In the genomic region with DNA sequence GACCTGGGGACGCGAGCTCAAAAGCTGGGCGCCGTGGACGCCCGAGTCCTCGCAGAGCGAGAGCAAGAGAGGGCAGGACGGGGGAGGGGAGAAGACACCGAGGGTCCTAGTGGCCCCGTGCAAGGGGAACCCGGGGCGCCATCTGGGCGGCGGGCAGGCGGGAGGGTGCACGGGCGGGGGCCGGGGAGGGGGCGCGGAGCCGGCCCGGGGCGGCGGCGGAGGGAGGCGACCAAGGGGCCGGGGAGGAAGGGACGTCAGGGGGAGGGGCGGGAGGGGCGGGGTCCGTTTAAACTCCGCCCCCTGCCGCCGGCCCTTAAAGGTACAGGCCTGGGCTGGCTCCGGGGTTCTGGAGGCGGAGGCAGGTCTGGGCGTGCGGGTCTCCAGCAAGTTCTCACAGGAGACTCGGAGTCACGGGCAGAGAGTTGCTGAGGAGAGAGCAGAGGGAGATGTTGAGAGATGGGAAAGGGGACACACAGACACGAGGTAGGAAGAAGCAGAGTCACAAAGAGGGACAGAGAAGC, we compare ENCODE assay signal across 8 mouse cellular contexts. TPM values are rescaled to one million over a fixed set of nuclear protein-coding genes. Genes with fewer than 3 reads are reported as not detected.
DNase-seq lines count a peak whose midpoint lies in the region; ATAC-seq and TF ChIP-seq lines count a peak whose summit lies in the region.

A gene (minus strand): TSS at position 231 of the 521 bp plus-strand sequence.

- H3K36me3 ChIP-seq in ES-Bruce4 (ENCODE audit: control insufficient read depth, insufficient read depth, low read length, poor library complexity, severe bottlenecking), result no peaks in the 10 kb centered on the region; the same call in 1 of the 2 replicates
- H3K36me3 ChIP-seq in forebrain, embryonic 14.5 days (ENCODE audit: control insufficient read depth, insufficient read depth, low read length), result peaks cover 7% of the 10 kb centered on the region; the same call in 1 of the 2 replicates

- intact Hi-C loops in heart, postnatal 10 days (cut with DNase I), result loop anchor here (2.0 kb wide), 1 partner anchor 16 kb away; no protein-coding TSS in a partner anchor

- 2% methylated on average over 32 of the region's 42 CpGs for WGBS in forebrain, embryonic 14.5 days
- 1% methylated on average over 38 of the region's 42 CpGs for WGBS in large intestine, adult 2 months
- 2% methylated on average over 23 of the region's 42 CpGs for WGBS in lung, adult 2 months

- peak; percentile 57 for TF ChIP-seq POLR2A in ES-Bruce4 (IDR thresholded peaks at IDR 0.05; ENCODE audit: insufficient read depth, low read length)
- peak; percentile 60; the same call in 1 of the 2 replicates for TF ChIP-seq POLR2A in lung, adult 2 months (IDR thresholded peaks at IDR 0.05; ENCODE audit: borderline replicate concordance, extremely low read depth, low read depth, low read length)

- H3K4me3 ChIP-seq in ES-Bruce4 (ENCODE audit: low read depth, low read length), result peak within 1 kb of the TSS; percentile 93
- H3K4me3 ChIP-seq in forebrain, embryonic 14.5 days (ENCODE audit: low read depth, low read length), result peak within 1 kb of the TSS; percentile 93
- peak within 1 kb of the TSS; percentile 90 for H3K4me3 ChIP-seq in lung, adult 2 months (replicated peaks; ENCODE audit: extremely low read depth, low read depth, low read length)

- 0 out of 2 replicates have a peak, but pooled peaks have one; percentile 31 for ATAC-seq in cerebellum, adult (ENCODE audit: insufficient number of reproducible peaks, low FRiP score, low TSS enrichment)
- peak; percentile 91 for ATAC-seq in forebrain, embryonic 14.5 days
- peak; percentile 64 for ATAC-seq in neutrophil, adult 5-6 weeks (ENCODE audit: extremely low read depth, insufficient number of reproducible peaks, low FRiP score, poor library complexity, severe bottlenecking)

- H3K4me2 ChIP-seq in forebrain, embryonic 14.5 days (ENCODE audit: low read length), result peak within 1 kb of the TSS; percentile 74

- TF ChIP-seq CTCF in ES-Bruce4 (IDR thresholded peaks at IDR 0.05; ENCODE audit: low read depth, low read length), result no peak
- no peak for TF ChIP-seq CTCF in lung, adult 2 months (IDR thresholded peaks at IDR 0.05; ENCODE audit: insufficient read depth, low read length)

- peak; percentile 88 for DNase-seq in forebrain, embryonic 14.5 days (ENCODE audit: low spot score)
- peak; percentile 81 to 83 for DNase-seq in heart, postnatal 10 days
- peak; percentile 29 for DNase-seq in large intestine, adult 2 months (ENCODE audit: low read depth, low spot score)
- peak; percentile 77 for DNase-seq in lung, adult 2 months
- DNase-seq in thymus, adult 18-20 months, result peak; percentile 63 to 69

- no peak for TF ChIP-seq EP300 in ES-Bruce4 (IDR thresholded peaks at IDR 0.05; ENCODE audit: insufficient read depth, low read depth, low read length)

- peak within 1 kb of the TSS; percentile 91 for H3K9ac ChIP-seq in ES-Bruce4 (ENCODE audit: low read depth, poor library complexity, severe bottlenecking)
- H3K9ac ChIP-seq in forebrain, embryonic 14.5 days (ENCODE audit: low read length), result peak within 1 kb of the TSS; percentile 88

- H3K27ac ChIP-seq in ES-Bruce4 (ENCODE audit: insufficient read depth, low read length), result peak within 1 kb of the TSS; percentile 10; the same call in 1 of the 2 replicates
- H3K27ac ChIP-seq in forebrain, embryonic 14.5 days (ENCODE audit: low read depth, low read length), result peak within 1 kb of the TSS; percentile 82

- no peaks in the 10 kb centered on the region for H3K27me3 ChIP-seq in ES-Bruce4 (ENCODE audit: control insufficient read depth, insufficient read depth, low read length, poor library complexity, severe bottlenecking)
- H3K27me3 ChIP-seq in forebrain, embryonic 14.5 days (replicated peaks; ENCODE audit: control insufficient read depth, insufficient read depth, low read length), result no peaks in the 10 kb centered on the region

- no peaks in the 10 kb centered on the region for H3K4me1 ChIP-seq in ES-Bruce4 (ENCODE audit: control insufficient read depth, insufficient read depth, low read length)
- H3K4me1 ChIP-seq in forebrain, embryonic 14.5 days (ENCODE audit: control insufficient read depth, insufficient read depth, low read length), result peaks cover 13% of the 10 kb centered on the region
- peaks cover 9% of the 10 kb centered on the region; the same call in 1 of the 2 replicates for H3K4me1 ChIP-seq in lung, adult 2 months (ENCODE audit: control insufficient read depth, insufficient read depth, low read length)

- no peaks in the 10 kb centered on the region for H3K9me3 ChIP-seq in ES-Bruce4 (replicated peaks; ENCODE audit: control insufficient read depth, insufficient read depth, low read length, poor library complexity, severe bottlenecking)
- no peaks in the 10 kb centered on the region for H3K9me3 ChIP-seq in forebrain, embryonic 14.5 days (replicated peaks; ENCODE audit: control insufficient read depth, low read length)

RNA-seq across cellular contexts. Expression of the gene that starts here (rescaled TPM):
- 33.1 and 33.3 TPM in 2 replicates for polyA plus RNA-seq in ES-Bruce4 (2011; ENCODE audit: insufficient read depth, insufficient read length, low read depth, missing spikeins)
- 9.2 and 13.0 TPM in 2 replicates for polyA plus RNA-seq in forebrain, embryonic 14.5 days (2014; fragmentation: Nextera tagmentation; extraction: Ambion mirVana)
- 10 to 100 TPM; 26.6 to 26.8 TPM for total RNA-seq in heart, postnatal 10 days (2021)
- polyA plus RNA-seq in large intestine, adult 2 months (2012; rRNA removed), result 7.1 and 10.7 TPM in 2 replicates
- polyA plus RNA-seq in lung, adult 2 months (2012; rRNA removed), result 29.2 and 34.3 TPM in 2 replicates
- total RNA-seq in neutrophil, adult 5-6 weeks (2017), result 17.2 and 18.0 TPM in 2 replicates

Comparison
In these comparisons a context has a peak if more than half of its experiments do, and no peak if none do; other contexts are left out.
1. Peak in every context shown above with its lines: DNase-seq, ATAC-seq, H3K4me3 ChIP-seq and H3K27ac ChIP-seq.
2. ATAC-seq: peak in every context shown above with its lines; median percentile 91 in forebrain, embryonic 14.5 days; 64 in neutrophil, adult 5-6 weeks; 31 in cerebellum, adult.
3. DNase-seq: peak in every context shown above with its lines; median percentile 88 in forebrain, embryonic 14.5 days; 82 in heart, postnatal 10 days; 77 in lung, adult 2 months; 66 in thymus, adult 18-20 months; 29 in large intestine, adult 2 months.